Mouse (Mus musculus) G1E (cell line): Measurements from ENCODE around the gene Unc119. TPM values are rescaled to one million over a fixed set of nuclear protein-coding genes. Genes with fewer than 3 reads are reported as not detected.

Source experiments
- ATAC-seq: 2 replicates; pipeline ENCODE4 v1.8.0; 2016; ENCODE audit warnings: mild to moderate bottlenecking; ENCODE audit not compliant: insufficient number of reproducible peaks, poor library complexity, low FRiP score, severe bottlenecking; ENCODE audit errors: extremely low read depth
- DNase-seq: peaks from one replicate; pipeline ENCODE4 v3.0.0; 2012; ENCODE audit warnings: low spot score
- H3K27me3 ChIP-seq: 2 replicates; pipeline ENCODE4 v1.6.1; 2012; ENCODE audit warnings: mild to moderate bottlenecking, low read length, inconsistent platforms; ENCODE audit not compliant: insufficient read depth
- H3K36me3 ChIP-seq: replicated peaks from 2 replicates; pipeline ENCODE3; 2012; ENCODE audit warnings: mild to moderate bottlenecking, inconsistent platforms
- H3K4me1 ChIP-seq: 2 replicates; pipeline ENCODE4 v1.6.1; 2012; ENCODE audit warnings: low read depth, low read length, inconsistent platforms, mixed read lengths; ENCODE audit not compliant: insufficient read depth
- H3K4me3 ChIP-seq: 2 replicates; pipeline ENCODE4 v1.5.1; 2012; ENCODE audit warnings: low read depth, mild to moderate bottlenecking, inconsistent platforms, low read length, moderate library complexity, mixed read lengths
- H3K9me3 ChIP-seq: replicated peaks from 2 replicates; pipeline ENCODE4 v1.6.1; 2012; ENCODE audit warnings: inconsistent platforms
- CTCF ChIP-seq: IDR thresholded peaks from 2 replicates; pipeline ENCODE4 v1.5.1; 2012; ENCODE audit warnings: low read depth, low read length, inconsistent platforms, mixed read lengths
- GATA1 ChIP-seq: IDR thresholded peaks from 2 replicates; pipeline ENCODE4 v1.6.1; 2012; ENCODE audit warnings: borderline replicate concordance, low read length, inconsistent platforms, mixed read lengths
- GATA2 ChIP-seq: IDR thresholded peaks from 2 replicates; pipeline ENCODE4 v1.6.1; 2012; ENCODE audit warnings: low read depth, low read length, inconsistent platforms, borderline replicate concordance
- POLR2AphosphoS5 ChIP-seq: IDR thresholded peaks from 2 replicates; pipeline ENCODE4 v1.6.1; 2012; ENCODE audit warnings: low read depth, low read length, inconsistent platforms; ENCODE audit not compliant: insufficient replicate concordance
- TAL1 ChIP-seq: conservative IDR thresholded peaks from 2 replicates; pipeline ENCODE4 v1.6.1; 2012; ENCODE audit warnings: low read depth, low read length, inconsistent platforms, mixed read lengths
- polyA plus RNA-seq: library from polyadenylated mRNA; stranded (reverse); fragments of >175 nt; gene quantifications from 2 replicates; pipeline ENCODE4 v1.2.3, GENCODE M21; 2012
- total RNA-seq, 2 experiments: library from RNA; stranded (forward) in 1 of 2; stranded (reverse) in 1 of 2; fragments of 200-1000 nt in 1 of 2; fragments of >200 nt in 1 of 2; fragmentation: Nextera tagmentation in 1 of 2; gene quantifications; 2 replicates each; pipeline ENCODE4 v1.2.3; 2014 to 2017

The Unc119 gene
- total and polyA plus RNA-seq, 3 experiments: 6.7 to 10.3 (median 8.2) TPM

- Histone ChIP-seq H3K36me3 (peaks cover 89% of the 10 kb centered on the region), H3K9me3 (no peaks in the 10 kb centered on the region), H3K4me1 (peaks cover 18% of the 10 kb centered on the region), H3K4me3 (no peak overlapping the region), H3K27me3 (no peaks in the 10 kb centered on the region)
- ATAC-seq (no peak), DNase-seq (no peak)
- TF ChIP-seq GATA1 (no peak), CTCF (no peak), TAL1 (no peak), POLR2AphosphoS5 (no peak), GATA2 (no peak)
Measured at GRCm38 (mm10) chr11:78310861-78311511, 32.3 kb upstream of the Unc119 start.

GRCm38 (mm10) chr11:78313662-78314061 lies 29.6 kb upstream of the Unc119 start:
- Histone ChIP-seq H3K4me3 (no peak overlapping the region), H3K9me3 (no peaks in the 10 kb centered on the region), H3K36me3 (peaks cover 94% of the 10 kb centered on the region), H3K27me3 (no peaks in the 10 kb centered on the region), H3K4me1 (no peaks in the 10 kb centered on the region; the same call in 1 of the 2 replicates)
- TF ChIP-seq POLR2AphosphoS5 (no peak), GATA2 (no peak), GATA1 (no peak), TAL1 (no peak), CTCF (no peak)
- no peak for DNase-seq
- no peak for ATAC-seq

GRCm38 (mm10) chr11:78318411-78318810 lies 24.9 kb upstream of the Unc119 start:
- TF ChIP-seq GATA1 (no peak), POLR2AphosphoS5 (no peak), TAL1 (no peak), CTCF (no peak), GATA2 (no peak)
- Histone ChIP-seq H3K4me1 (peaks cover 11% of the 10 kb centered on the region), H3K36me3 (peaks cover 97% of the 10 kb centered on the region), H3K27me3 (no peaks in the 10 kb centered on the region), H3K9me3 (no peaks in the 10 kb centered on the region), H3K4me3 (no peak overlapping the region)
- DNase-seq (no peak), ATAC-seq (no peak)

- Histone ChIP-seq H3K36me3 (peaks cover 91% of the 10 kb centered on the region), H3K4me1 (peaks cover 16% of the 10 kb centered on the region), H3K9me3 (no peaks in the 10 kb centered on the region), H3K4me3 (no peak overlapping the region), H3K27me3 (peaks cover 3% of the 10 kb centered on the region; the same call in 1 of the 2 replicates)
- no peak for TF ChIP-seq GATA1
- no peak for TF ChIP-seq POLR2AphosphoS5
- TF ChIP-seq TAL1: no peak
- TF ChIP-seq GATA2: no peak
- no peak for TF ChIP-seq CTCF
- DNase-seq (no peak), ATAC-seq (no peak)
Measured at GRCm38 (mm10) chr11:78322076-78322831, 21.0 kb upstream of the Unc119 start.

GRCm38 (mm10) chr11:78322860-78323259 lies 20.4 kb upstream of the Unc119 start, which contains the start of gene Aldoc:
Gene Aldoc (plus strand): TSS chr11:78322968.
- TF ChIP-seq TAL1: no peak
- TF ChIP-seq GATA1: no peak
- no peak for TF ChIP-seq POLR2AphosphoS5
- no peak for TF ChIP-seq CTCF
- TF ChIP-seq GATA2: no peak
- Histone ChIP-seq H3K4me1 (peaks cover 17% of the 10 kb centered on the region), H3K36me3 (peaks cover 85% of the 10 kb centered on the region), H3K27me3 (peaks cover 3% of the 10 kb centered on the region; the same call in 1 of the 2 replicates), H3K9me3 (no peaks in the 10 kb centered on the region), H3K4me3 (peak within 1 kb of the TSS; percentile 66)
- DNase-seq (peak; percentile 82), ATAC-seq (peak; percentile 45; the same call in 1 of the 2 replicates)

- Histone ChIP-seq H3K4me1 (peaks cover 26% of the 10 kb centered on the region), H3K4me3 (no peak overlapping the region)
- DNase-seq: no peak
Measured at GRCm38 (mm10) chr11:78324000-78324785, 19.1 kb upstream of the Unc119 start.

More at GRCm38 (mm10) chr11:78324000-78324785, 19.1 kb upstream of the Unc119 start:
- no peak for ATAC-seq
- Histone ChIP-seq H3K36me3 (peaks cover 72% of the 10 kb centered on the region), H3K9me3 (no peaks in the 10 kb centered on the region), H3K27me3 (peaks cover 3% of the 10 kb centered on the region; the same call in 1 of the 2 replicates)
- TF ChIP-seq GATA2 (no peak), CTCF (no peak), POLR2AphosphoS5 (no peak), GATA1 (no peak), TAL1 (no peak)
